Mouse (Mus musculus) adipocyte (in vitro differentiated cells): Measurements from ENCODE around the gene Strap.
A peak's percentile ranks its signal among the peaks of the same experiment; 100 is the strongest.

Experiments
- DNase-seq: peaks from one replicate; pipeline ENCODE4 v3.0.0-alpha.2; 2016; ENCODE audit warnings: low spot score

Gene Strap

GRCm38 (mm10) chr6:137723898-137724297, 11.0 kb upstream of the Strap start:
- peak; percentile 88 for DNase-seq

- no peak for DNase-seq
Observed at GRCm38 (mm10) chr6:137734460-137734845, 425 bp upstream of the Strap start.

GRCm38 (mm10) chr6:137735671-137736238, 877 bp downstream of the Strap start:
- DNase-seq = peak; percentile 37

GRCm38 (mm10) chr6:137740972-137741371, 6.1 kb downstream of the Strap start:
- DNase-seq = no peak

- no peak for DNase-seq
Observed at GRCm38 (mm10) chr6:137744700-137745099, 9.8 kb downstream of the Strap start.

- peak; percentile 68 for DNase-seq
Observed at GRCm38 (mm10) chr6:137747174-137747928, 12.5 kb downstream of the Strap start.

- no peak for DNase-seq
Observed at GRCm38 (mm10) chr6:137751551-137752274, 16.8 kb downstream of the Strap start.

GRCm38 (mm10) chr6:137752275-137752655, 17.4 kb downstream of the Strap start:
- no peak for DNase-seq

GRCm38 (mm10) chr6:137754056-137754856, 19.4 kb downstream of the Strap start, which contains the start of gene Dera:
Gene Dera (plus strand): TSS chr6:137754546.
- peak; percentile 95 for DNase-seq

- no peak for DNase-seq
Observed at GRCm38 (mm10) chr6:137754857-137755232, 20.0 kb downstream of the Strap start.

GRCm38 (mm10) chr6:137756310-137756709, 21.4 kb downstream of the Strap start:
- peak; percentile 79 for DNase-seq

- DNase-seq = no peak
Observed at GRCm38 (mm10) chr6:137757891-137758290, 23.0 kb downstream of the Strap start.

- no peak for DNase-seq
Observed at GRCm38 (mm10) chr6:137759681-137760080, 24.8 kb downstream of the Strap start.

GRCm38 (mm10) chr6:137760966-137761365, 26.1 kb downstream of the Strap start:
- no peak for DNase-seq

- DNase-seq = no peak
Observed at GRCm38 (mm10) chr6:137764572-137765210, 29.8 kb downstream of the Strap start.

GRCm38 (mm10) chr6:137766177-137766576, 31.3 kb downstream of the Strap start:
- DNase-seq = no peak

- DNase-seq = no peak
Observed at GRCm38 (mm10) chr6:137771621-137772250, 36.9 kb downstream of the Strap start.

GRCm38 (mm10) chr6:137772918-137773636, 38.2 kb downstream of the Strap start:
- DNase-seq = no peak

- no peak for DNase-seq
Observed at GRCm38 (mm10) chr6:137773637-137774028, 38.8 kb downstream of the Strap start.

GRCm38 (mm10) chr6:137774166-137774565, 39.3 kb downstream of the Strap start:
- DNase-seq = no peak

- no peak for DNase-seq
Observed at GRCm38 (mm10) chr6:137775159-137775558, 40.3 kb downstream of the Strap start.
